Mouse (Mus musculus) limb, embryonic 11.5 days (tissue): ENCODE data around the gene Dync1h1. TPM values are rescaled to one million over a fixed set of nuclear protein-coding genes. Genes with fewer than 3 reads are reported as not detected.
"Not testable (repeated sequence)": the region's sequence is repeated elsewhere in the genome, so short reads cannot be mapped to it uniquely, and the experiment has no call there.

Experiments
- ATAC-seq: fragments of 200-750 bp; cut with Nextera tagmentation; 2 replicates; pipeline ENCODE4 v1.8.0; 2017; ENCODE audit warnings: low read depth; ENCODE audit not compliant: insufficient number of reproducible peaks, low FRiP score, low TSS enrichment
- DNase-seq: peaks from one replicate; pipeline ENCODE4 v3.0.0-alpha.2; 2015; ENCODE audit warnings: low spot score
- H3K27ac ChIP-seq: fragments of 300-500 bp; sonication (generic); replicated peaks from 2 replicates; pipeline ENCODE4 v1.5.1; 2014; ENCODE audit warnings: low read depth, mild to moderate bottlenecking, low read length
- H3K27me3 ChIP-seq: fragments of 300-500 bp; sonication (generic); 2 replicates; pipeline ENCODE4 v1.6.1; 2014; ENCODE audit warnings: mild to moderate bottlenecking, low read length, mixed read lengths; ENCODE audit not compliant: control insufficient read depth, insufficient read depth
- H3K36me3 ChIP-seq: fragments of 300-500 bp; sonication (generic); 2 replicates; pipeline ENCODE4 v1.6.1; 2014; ENCODE audit warnings: mild to moderate bottlenecking, low read length, moderate library complexity, mixed read lengths; ENCODE audit not compliant: control insufficient read depth, insufficient read depth
- H3K4me1 ChIP-seq: fragments of 300-500 bp; sonication (generic); 2 replicates; pipeline ENCODE4 v1.6.1; 2014; ENCODE audit warnings: low read length, mixed read lengths; ENCODE audit not compliant: control insufficient read depth, insufficient read depth
- H3K4me2 ChIP-seq: fragments of 300-500 bp; sonication (generic); 2 replicates; pipeline ENCODE4 v1.6.1; 2014; ENCODE audit warnings: low read depth, mild to moderate bottlenecking, moderate library complexity; ENCODE audit not compliant: severe bottlenecking
- H3K4me3 ChIP-seq: fragments of 300-500 bp; sonication (generic); 2 replicates; pipeline ENCODE4 v1.5.1; 2014; ENCODE audit warnings: low read depth, low read length
- H3K9ac ChIP-seq: fragments of 300-500 bp; sonication (generic); 2 replicates; pipeline ENCODE4 v1.6.1; 2014; ENCODE audit warnings: mild to moderate bottlenecking, low read length
- H3K9me3 ChIP-seq: fragments of 300-500 bp; sonication (generic); 2 replicates; pipeline ENCODE4 v1.6.1; 2016; ENCODE audit warnings: low read length; ENCODE audit not compliant: control insufficient read depth
- WGBS: fragments of 180-500 bp; shearing (Covaris S2); extraction: QIAGEN DNeasy Blood & Tissue Kit; methylation state at CpG from one replicate; pipeline ENCODE4 v1.1.7; 2014; 5-methylcytosine and 5-hydroxymethylcytosine counted together
- polyA plus RNA-seq: library from polyadenylated mRNA; unstranded; fragments of >200 nt; fragmentation: Nextera tagmentation; extraction: Ambion mirVana; gene quantifications from 2 replicates; pipeline ENCODE4 v1.2.1, GENCODE M21; 2014

Gene Dync1h1
- polyA plus RNA-seq, 1 experiment from 2014 or later = 67.7 TPM

- peaks cover 2% of the 10 kb centered on the region; the same call in 1 of the 2 replicates for H3K36me3 ChIP-seq
- no peak for DNase-seq
- no peak for ATAC-seq
- H3K27me3 ChIP-seq = no peaks in the 10 kb centered on the region
- no peak overlapping the region for H3K4me3 ChIP-seq
- no peak overlapping the region for H3K4me2 ChIP-seq
- no peaks in the 10 kb centered on the region for H3K9me3 ChIP-seq
- H3K27ac ChIP-seq = no peak overlapping the region
- H3K9ac ChIP-seq = no peak overlapping the region
- 0 out of 2 replicates have a peak, but pooled peaks cover 3% of the 10 kb centered on the region for H3K4me1 ChIP-seq
- 64% methylated on average over 7 of the region's 7 CpGs for WGBS
Observed at GRCm38 (mm10) chr12:110681191-110681590, 79.9 kb downstream of the Dync1h1 start.

GRCm38 (mm10) chr12:110681878-110682277, 80.6 kb downstream of the Dync1h1 start:
- peaks cover 3% of the 10 kb centered on the region; the same call in 1 of the 2 replicates for H3K36me3 ChIP-seq
- ATAC-seq = no peak
- 56% methylated on average over 3 of the region's 3 CpGs for WGBS
- no peak overlapping the region for H3K27ac ChIP-seq
- no peak overlapping the region for H3K9ac ChIP-seq
- no peaks in the 10 kb centered on the region for H3K27me3 ChIP-seq
- DNase-seq = no peak
- no peaks in the 10 kb centered on the region for H3K9me3 ChIP-seq
- no peak overlapping the region for H3K4me2 ChIP-seq
- 0 out of 2 replicates have a peak, but pooled peaks cover 3% of the 10 kb centered on the region for H3K4me1 ChIP-seq
- H3K4me3 ChIP-seq = no peak overlapping the region

DNA sequence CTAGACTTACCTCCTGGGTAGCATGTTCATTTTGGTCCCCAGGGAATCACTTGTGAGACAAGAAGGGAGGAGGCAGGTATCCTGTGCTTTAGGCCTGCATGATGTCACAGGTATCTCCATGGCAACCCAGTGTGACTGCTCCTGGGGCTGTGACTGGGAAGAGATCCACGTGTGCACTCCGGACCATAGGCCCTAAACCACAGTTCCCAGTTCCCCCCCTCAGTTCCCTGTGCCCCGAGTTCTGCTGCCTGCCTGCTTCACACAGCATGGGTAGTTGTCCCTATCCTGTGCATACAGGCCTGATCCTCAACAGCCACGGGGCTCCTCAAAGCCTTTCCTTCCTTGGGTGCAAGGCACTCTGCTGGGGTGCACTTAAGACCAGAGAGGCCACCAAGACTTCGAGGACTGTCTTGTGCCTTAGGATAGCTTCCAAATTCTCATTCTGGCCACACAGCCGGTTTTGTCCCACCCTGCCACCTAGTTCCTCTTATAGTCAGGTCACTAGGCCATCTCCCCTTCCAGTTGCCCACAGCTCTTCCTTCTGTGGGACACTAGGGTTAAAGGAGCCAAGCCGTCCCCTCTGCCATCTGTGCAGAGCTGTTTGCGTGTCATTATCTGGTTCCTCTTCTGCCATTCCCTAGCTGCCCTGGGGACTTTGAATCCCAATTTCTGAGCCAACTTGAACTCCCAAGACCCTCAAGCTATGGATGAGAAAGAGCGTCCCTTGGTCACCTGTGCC, 81.5 kb downstream of the Dync1h1 start, which contains the start of gene 1700001K19Rik:
TSS of gene 1700001K19Rik (minus strand) at position 59 of the 739 bp plus-strand sequence.
- DNase-seq = no peak
- WGBS = 75% methylated on average over 9 of the region's 9 CpGs
- no peak for ATAC-seq
- no peaks in the 10 kb centered on the region for H3K9me3 ChIP-seq
- no peaks in the 10 kb centered on the region for H3K27me3 ChIP-seq
- H3K27ac ChIP-seq = no peak within 1 kb of the TSS
- no peak within 1 kb of the TSS for H3K9ac ChIP-seq
- H3K4me3 ChIP-seq = no peak within 1 kb of the TSS
- H3K36me3 ChIP-seq = peaks cover 3% of the 10 kb centered on the region; the same call in 1 of the 2 replicates
- H3K4me1 ChIP-seq = 0 out of 2 replicates have a peak, but pooled peaks cover 3% of the 10 kb centered on the region
- no peak within 1 kb of the TSS for H3K4me2 ChIP-seq

GRCm38 (mm10) chr12:110683580-110683979, 82.3 kb downstream of the Dync1h1 start:
- Histone ChIP-seq H3K27me3 (no peaks in the 10 kb centered on the region), H3K9me3 (no peaks in the 10 kb centered on the region), H3K27ac (no peak overlapping the region), H3K36me3 (peaks cover 4% of the 10 kb centered on the region; the same call in 1 of the 2 replicates), H3K4me3 (no peak overlapping the region), H3K4me2 (no peak overlapping the region), H3K9ac (no peak overlapping the region), H3K4me1 (0 out of 2 replicates have a peak, but pooled peaks cover under 1% of the 10 kb centered on the region)
- DNase-seq (no peak), ATAC-seq (no peak)
- WGBS = no CpG with 5 or more reads among the region's 1 CpGs

GRCm38 (mm10) chr12:110687894-110688734, 86.9 kb downstream of the Dync1h1 start:
- Histone ChIP-seq H3K36me3 (peaks cover 16% of the 10 kb centered on the region; the same call in 1 of the 2 replicates), H3K9ac (no peak overlapping the region), H3K4me3 (no peak overlapping the region), H3K27me3 (no peaks in the 10 kb centered on the region), H3K9me3 (no peaks in the 10 kb centered on the region), H3K4me1 (no peaks in the 10 kb centered on the region), H3K27ac (no peak overlapping the region), H3K4me2 (no peak overlapping the region)
- no peak for ATAC-seq
- no peak for DNase-seq
- 83% methylated on average over 12 of the region's 12 CpGs for WGBS

- 95% methylated on average over 3 of the region's 3 CpGs for WGBS
- H3K4me2 ChIP-seq, H3K9ac ChIP-seq, DNase-seq, H3K4me1 ChIP-seq, H3K27ac ChIP-seq, ATAC-seq, H3K9me3 ChIP-seq, H3K4me3 ChIP-seq, H3K27me3 ChIP-seq: not testable (repeated sequence)
- H3K36me3 ChIP-seq = peaks cover 17% of the 10 kb centered on the region; the same call in 1 of the 2 replicates
Observed at GRCm38 (mm10) chr12:110688921-110689320, 87.7 kb downstream of the Dync1h1 start.

DNA sequence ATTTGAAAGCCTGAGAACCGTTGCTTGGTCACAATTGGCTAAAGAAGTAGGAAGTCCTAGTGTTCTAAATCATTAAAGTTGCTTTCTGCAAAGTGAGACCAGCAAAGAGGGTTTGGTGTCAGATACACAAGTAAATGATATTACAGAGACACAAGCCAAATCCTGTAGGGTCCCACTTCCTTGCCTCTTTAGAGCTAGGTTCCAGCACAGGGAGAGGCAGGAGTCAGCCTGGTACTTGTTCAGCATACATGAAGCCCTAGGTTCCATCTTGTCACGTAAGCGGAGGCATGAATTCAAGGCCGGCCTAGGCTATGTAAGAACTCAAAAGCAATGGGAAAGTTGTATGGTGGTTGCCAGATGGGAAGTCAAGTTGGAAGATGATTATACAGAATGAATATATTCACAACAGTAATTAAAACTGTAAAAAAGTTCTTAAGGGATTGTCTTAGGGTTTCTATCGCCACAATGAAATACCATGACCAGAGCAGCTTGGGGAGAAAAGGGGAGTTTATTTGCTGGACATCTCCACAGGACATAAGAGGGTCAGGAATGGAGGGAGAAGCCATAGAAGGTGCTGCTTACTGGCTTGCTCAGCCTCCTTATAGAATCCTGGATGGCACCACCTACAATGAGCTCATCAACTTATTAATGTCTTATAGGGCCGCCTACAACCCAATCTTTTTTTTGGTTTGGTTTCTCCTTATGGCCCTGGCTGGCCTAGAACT, 88.8 kb downstream of the Dync1h1 start:
- ATAC-seq (no peak), DNase-seq (no peak)
- no peaks in the 10 kb centered on the region for H3K27me3 ChIP-seq
- WGBS = 88% methylated on average over 6 of the region's 6 CpGs
- no peak overlapping the region for H3K4me2 ChIP-seq
- H3K4me3 ChIP-seq = no peak overlapping the region
- no peak overlapping the region for H3K9ac ChIP-seq
- no peak overlapping the region for H3K27ac ChIP-seq
- H3K36me3 ChIP-seq = peaks cover 20% of the 10 kb centered on the region; the same call in 1 of the 2 replicates
- H3K9me3 ChIP-seq = no peaks in the 10 kb centered on the region
- peaks cover 5% of the 10 kb centered on the region for H3K4me1 ChIP-seq

- not testable (repeated sequence) for H3K27ac ChIP-seq, H3K4me1 ChIP-seq, ATAC-seq, DNase-seq, H3K4me3 ChIP-seq, H3K4me2 ChIP-seq, H3K9me3 ChIP-seq, H3K9ac ChIP-seq, H3K27me3 ChIP-seq
- 91% methylated on average over 5 of the region's 5 CpGs for WGBS
- H3K36me3 ChIP-seq = peaks cover 16% of the 10 kb centered on the region; the same call in 1 of the 2 replicates
Observed at GRCm38 (mm10) chr12:110693378-110693777, 92.1 kb downstream of the Dync1h1 start.
